Mouse (Mus musculus) lung, postnatal 25 days (tissue): ENCODE data around the gene Foxp1.
A peak's percentile ranks its signal among the peaks of the same experiment; 100 is the strongest.

ENCODE experiments used
- DNase-seq: peaks from one replicate; pipeline ENCODE4 v3.0.0; 2022; ENCODE audit warnings: low spot score

Foxp1 gene

DNA sequence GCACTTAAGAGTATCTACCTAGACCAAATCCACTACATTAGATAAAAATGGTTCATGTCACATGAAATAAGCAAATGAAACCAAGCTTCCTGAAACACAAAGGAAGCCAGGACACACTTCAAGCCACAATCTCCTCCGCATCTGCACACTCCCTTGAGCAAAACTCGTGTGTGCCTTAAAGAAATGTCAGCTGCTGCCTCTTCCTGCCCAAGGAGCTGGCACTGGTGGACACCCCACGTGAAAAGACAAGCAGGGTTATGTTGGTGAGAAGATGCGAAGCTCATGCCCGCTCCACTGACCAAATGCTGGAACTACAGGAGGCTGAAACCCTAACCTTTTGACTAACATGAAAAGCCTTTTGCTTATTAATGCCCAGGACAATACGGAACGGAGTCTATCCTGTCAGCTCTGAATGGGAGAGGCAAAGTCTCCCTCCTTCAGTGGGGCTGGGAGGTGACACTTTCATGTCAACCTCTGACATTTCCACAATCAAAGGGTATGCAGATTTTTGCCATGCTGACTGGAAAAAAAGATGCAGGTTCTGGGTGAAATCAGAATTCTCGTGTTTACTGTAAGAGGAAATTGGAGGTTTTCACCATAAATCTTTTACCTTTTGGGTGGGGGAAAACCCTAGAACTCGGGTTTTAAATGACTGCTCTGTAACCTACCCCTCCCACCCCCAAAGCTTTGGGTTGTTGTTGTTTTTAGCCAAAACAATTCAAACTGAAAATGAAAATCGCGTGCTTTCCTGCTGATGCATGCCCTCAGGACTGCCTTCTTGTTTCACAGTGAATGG lies 261.4 kb downstream of the Foxp1 start:
- peak; percentile 31 for DNase-seq

DNA sequence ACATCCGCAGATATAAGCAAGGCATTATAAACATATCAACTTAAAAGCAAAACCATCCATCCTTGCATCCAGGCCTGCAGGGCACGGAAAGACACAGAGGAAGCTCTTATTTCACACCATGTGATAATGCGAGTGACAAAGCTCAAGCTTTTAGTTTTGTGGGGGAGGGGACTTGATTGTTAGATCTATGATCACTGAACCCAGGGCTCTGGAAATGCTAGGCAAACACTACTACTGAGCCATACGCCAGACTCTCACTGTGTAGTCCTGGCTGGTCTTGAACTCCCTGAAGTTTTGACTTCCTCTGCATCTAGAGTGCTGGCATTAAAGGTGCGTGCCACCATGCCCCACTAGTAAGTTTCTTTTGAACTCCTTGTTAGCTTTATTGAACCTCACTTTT lies 264.2 kb downstream of the Foxp1 start:
- DNase-seq = no peak

DNA sequence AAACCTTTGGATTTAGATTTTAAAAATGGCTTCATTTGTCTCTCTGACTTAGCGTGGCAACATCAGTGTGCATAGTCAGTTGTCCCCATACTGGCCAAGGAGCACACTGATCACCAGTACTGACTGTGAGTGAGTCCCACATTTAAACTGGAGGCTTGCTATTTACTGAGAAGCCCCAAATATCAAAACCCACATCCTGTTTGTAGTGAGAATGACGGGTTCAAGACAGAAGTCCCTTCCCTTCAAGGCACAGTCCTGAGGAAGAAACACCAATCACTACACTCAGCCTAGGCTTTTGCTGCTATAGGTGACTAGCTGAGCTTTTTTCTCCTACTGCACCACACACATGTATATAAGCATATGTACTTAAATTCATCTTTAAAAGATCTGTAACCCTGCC lies 264.8 kb downstream of the Foxp1 start:
- DNase-seq = no peak

DNA sequence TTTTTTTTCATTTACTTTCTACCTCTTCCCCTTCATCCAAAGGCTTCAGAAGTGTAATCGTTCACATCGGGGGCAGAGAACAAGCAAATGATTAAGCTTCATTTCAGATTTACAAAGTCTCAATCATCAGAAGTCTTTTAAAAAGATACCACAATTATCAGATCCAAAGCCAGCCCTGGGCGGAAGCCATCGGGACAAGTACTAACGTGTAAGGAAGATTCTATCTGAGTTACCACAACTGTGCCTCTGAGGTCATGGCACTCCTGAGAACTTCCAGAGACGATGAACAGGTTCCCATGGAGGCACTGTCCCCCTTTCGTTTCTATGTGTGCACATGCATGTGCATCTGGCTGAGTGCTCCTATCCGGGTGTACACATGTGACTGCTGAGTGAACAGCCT lies 269.2 kb downstream of the Foxp1 start:
- no peak for DNase-seq

DNA sequence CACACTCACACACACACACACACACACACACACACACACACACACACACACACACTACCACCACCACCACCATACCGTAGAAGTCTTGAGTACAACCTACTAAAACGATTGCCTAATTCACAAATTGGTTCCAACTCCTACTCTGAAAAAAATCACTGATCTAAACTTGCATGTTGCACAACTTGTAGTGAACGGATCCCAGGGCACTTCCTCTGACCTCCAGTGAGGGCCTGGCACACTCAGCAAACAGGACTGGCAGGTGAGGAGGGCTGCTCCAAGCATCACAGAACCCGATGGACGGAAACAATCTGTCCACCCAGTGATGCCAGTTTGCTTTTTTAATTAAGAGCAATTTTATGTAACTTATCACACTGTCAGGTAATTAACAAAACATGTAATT lies 269.7 kb downstream of the Foxp1 start:
- DNase-seq = peak; percentile 65

DNA sequence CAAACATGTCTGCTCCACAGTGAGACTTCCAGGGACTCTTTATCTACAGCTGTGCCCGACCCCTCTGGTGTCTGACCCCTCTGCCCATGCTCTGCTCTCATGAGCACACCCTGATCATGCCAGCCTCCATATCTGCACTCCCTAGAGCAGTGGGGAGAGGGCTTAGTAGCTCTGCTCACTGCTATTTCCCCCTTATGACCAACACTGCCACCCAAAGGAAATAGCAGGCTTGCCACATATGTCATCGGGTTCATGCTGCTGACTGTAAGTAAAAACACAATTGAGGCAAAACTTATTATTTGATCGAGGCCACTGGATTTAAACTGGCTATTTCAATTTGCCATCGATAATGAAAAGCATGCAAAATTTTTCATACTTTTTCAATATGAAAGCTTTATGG lies 270.6 kb downstream of the Foxp1 start:
- DNase-seq = no peak

DNA sequence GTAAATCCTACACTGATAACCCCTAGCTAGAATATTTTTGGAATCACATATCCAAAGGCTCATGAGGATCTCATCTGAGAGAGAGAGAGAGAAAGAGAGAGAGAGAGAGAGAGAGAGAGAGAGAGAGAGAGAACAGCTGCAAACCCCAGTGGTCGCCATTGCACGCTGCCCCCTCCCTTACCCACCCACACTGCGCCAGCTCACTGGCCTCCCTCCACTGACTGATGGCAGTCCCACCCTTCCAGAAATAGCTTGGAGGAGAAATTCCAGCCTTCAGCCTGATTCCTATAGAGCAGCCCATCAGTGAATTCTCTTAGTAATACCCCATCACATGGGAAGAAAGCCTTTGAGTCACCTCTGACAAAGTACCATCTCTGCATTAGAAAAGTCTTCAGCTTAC lies 271.3 kb downstream of the Foxp1 start:
- no peak for DNase-seq

DNA sequence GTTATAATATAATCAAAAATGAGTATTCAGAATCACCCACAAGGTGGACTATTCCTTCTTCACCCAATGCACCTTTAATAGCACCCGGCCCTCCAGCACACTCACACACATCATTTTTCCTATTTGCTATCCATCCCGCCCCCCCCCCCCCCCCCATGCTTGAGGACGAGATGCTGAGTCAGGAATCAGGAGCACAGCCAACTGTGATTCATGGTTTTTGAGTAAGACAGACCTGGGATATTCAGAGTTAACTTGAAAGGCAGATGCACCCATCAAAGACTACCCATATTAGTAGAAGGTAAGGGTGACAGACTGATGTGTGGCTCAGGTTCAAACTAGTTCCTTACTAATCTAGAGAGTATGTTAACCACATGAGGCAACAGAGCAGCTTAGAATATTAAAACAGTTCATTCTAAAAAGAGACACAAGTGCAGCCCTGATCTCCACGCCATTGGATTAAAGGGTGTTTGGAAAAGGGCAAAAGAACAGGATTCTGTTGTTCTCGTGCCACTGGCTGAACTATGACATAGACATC lies 273.0 kb downstream of the Foxp1 start:
- DNase-seq = no peak

DNA sequence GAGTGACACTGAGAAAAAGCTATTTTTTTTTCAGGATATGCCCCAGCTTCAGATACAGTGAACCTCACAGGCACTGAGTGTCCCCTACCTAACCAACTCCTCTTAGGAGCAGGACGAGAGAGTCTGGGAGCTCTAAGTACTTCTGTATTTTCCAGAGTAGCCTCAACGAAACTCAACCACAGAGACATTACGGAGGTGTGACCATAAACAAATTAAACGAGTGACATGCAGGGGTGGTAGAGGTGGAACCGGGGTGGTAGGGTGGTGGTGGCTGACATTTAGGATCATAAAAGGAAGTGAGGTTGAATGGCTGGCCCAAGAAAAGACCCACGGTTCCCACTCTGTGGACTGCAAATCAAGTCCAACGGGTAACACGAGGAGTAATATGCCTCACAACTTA lies 274.1 kb downstream of the Foxp1 start:
- DNase-seq = no peak

DNA sequence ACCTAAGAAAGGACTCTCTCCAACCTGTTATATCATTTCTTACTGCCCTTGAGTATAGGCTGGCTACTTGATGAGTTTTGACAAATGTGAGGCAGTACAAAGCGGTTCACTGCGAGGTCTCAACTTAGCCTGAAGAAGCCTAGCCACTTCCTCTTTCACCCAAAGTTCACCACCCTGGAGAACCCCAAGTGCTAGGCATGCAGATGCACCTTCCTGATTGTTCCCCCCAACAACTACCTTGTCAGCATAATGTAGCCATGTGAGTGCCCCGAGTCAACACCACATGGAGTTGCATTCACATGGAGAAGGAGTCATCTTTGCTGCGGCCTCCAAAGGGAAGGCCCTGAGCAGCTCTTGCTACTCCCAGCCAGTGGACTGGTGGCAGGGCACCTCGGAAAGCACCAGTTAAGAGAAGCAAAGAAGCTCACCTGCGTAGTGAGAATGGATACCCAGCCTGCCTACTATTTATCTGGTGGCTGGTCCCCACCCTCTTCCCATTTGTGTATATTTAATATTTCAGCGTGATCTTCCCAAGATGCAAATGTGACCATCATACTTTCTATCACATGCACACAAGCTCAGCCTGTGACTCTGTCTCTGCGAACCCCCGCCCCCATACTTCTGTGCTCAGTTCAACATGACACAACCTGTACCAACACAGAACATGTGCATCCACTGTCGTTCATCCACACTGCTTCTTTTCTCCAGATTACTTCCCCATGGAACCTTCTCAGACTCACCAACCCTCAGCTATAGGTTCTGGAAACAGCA lies 280.7 kb downstream of the Foxp1 start:
- DNase-seq = peak; percentile 26

DNA sequence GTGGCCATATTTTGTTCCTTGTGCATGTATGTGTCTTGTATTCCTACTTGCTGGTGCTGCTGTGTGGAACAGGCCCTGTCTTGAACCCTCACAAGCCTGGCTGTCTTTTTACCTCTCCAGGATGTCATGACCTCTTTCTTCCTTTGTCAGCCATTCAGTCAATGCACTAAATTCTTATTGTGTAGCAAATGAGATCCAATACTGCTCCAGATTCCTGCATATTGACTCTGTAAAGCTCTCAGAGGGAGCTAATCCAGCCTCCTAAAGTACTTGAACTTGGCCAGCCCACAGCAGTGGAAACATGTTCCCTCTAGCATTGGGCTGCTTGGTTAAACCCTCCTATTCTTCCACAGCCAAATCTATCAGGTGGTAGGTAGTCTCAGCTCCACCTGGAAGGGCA lies 281.8 kb downstream of the Foxp1 start:
- no peak for DNase-seq

DNA sequence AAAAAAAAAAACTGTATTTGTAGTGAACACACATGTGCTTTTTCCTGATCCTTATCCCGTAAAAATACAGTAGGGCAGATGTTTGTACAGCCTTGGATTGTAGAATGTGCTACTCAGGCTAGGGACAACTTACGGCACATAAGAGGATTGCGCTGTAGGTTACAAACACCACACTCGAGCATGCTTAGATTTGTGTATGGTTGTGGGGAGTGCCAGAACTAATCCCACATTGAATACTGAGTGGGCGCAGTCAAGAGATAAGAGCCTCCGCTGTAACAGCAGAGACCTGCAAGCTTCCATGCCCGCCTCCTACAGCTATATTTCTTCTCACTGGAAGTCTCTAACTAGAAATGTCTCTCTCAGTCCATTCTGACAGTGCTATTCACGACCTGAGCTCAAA lies 286.9 kb downstream of the Foxp1 start:
- no peak for DNase-seq

DNA sequence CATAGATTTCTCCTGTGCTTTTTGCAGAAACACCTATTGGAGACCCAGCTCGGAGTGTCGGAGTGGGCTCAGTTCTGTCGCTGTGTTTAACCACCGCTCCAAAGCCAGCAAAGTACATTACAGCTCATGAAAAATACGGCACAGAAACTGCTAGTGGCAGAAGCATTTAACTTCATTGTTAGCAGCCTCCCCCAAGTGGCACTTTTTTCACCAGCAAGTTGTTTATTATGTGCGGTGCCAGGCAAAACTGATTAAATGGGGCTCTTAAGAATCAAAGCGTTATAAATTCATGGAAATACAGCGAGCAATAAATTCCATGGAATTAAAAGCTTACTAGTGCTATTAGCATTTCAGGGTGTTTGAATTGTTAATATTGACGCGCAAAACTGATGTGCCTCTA lies 289.1 kb downstream of the Foxp1 start:
- no peak for DNase-seq

DNA sequence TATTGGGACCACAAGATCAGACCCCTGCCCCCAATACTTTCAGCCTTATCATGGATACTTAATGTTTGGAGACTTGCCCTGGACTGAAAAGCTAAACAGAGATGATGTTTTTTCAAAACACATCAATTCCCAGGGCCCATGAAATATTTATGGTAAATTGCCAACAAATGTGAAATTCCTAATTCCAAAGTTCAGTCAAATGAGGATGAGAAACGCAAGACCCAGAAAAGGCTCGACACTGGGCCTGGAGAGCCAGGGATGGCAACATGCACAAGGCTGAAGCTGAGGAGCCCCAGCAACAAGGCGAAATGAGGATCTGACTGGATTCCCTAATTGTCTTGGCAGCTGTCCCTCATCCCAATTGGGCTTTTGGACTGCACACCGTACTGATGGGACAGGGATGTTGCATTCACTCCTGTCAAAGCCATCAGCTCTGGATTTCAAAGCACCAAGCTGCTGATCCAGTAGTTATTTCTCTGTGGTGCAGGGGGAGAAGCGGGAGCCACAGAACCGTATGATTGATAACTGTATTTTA lies 294.1 kb downstream of the Foxp1 start:
- no peak for DNase-seq

DNA sequence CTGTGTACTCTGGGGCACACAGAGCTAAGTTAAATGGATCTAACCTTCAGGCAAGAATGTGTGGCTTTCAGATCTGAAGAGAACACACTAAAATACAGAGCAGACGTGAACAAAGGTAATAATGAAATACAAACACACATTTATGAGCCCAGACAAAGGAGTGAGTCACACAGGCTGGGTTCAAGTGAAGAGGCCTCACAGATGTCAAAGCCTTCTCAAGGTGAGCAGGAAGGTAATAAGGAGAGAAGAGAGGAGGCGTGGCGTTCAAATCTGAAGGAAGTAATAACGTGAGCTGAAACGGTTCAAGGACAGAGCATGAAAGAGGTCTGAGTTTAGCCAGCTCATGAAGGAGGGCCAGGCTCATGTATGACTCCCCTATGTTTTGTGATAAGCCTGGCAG lies 301.4 kb downstream of the Foxp1 start:
- DNase-seq = no peak

DNA sequence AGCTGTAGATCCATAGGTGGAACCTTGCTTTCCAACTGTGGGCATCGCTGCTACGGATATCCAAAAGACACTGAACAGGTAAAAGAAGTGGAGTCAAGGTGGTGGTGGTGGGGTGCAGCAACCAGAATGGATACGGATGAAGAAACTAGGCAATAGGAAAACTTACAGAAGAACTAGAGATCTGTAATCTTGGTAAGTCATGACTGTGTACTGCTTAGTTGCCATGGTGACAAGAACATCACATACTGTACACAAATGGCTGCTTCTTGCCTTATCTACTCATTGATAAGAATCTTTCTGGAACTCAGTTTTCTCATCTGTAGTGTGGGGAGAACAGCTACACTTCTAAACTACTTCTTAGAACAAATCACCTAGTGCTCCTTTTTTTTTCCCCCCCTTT lies 302.0 kb downstream of the Foxp1 start:
- DNase-seq = no peak

DNA sequence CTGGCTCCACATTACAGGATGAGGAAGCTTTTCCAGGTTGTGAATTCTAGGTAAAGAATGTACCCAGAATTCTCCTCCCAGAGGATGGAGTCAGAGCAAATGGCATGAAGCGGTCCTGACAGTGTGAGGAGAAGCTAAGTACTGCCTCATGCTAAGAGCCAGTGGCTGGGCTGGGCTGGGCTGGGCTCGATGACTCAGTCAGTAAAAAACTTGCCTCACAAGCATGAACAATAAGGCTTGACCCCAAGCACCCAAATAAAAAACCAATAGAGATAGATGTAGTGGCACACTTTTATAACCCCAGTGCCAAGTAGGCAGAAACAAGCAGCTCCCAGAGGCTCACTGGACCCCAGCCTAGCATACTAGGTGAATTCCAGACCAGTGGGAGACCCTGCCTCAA lies 304.7 kb downstream of the Foxp1 start:
- no peak for DNase-seq

DNA sequence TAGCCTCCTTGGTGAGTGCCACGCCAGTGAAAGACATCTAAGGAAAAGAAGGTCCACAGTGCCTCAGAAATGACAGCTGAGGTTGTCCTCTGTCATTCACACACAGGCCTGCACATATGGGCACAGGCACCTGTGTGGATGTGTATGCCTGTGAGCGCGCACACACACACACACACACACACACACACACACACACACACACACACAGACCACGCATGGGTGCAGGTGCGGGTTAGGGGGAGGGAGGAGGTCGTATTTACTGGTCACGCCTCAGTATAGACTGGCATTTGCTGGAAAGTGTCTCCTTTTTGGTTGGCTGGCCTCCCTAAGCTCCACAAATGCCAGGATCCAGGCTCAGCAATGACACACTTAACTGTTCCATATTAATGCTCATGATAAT lies 305.4 kb downstream of the Foxp1 start:
- DNase-seq = no peak

DNA sequence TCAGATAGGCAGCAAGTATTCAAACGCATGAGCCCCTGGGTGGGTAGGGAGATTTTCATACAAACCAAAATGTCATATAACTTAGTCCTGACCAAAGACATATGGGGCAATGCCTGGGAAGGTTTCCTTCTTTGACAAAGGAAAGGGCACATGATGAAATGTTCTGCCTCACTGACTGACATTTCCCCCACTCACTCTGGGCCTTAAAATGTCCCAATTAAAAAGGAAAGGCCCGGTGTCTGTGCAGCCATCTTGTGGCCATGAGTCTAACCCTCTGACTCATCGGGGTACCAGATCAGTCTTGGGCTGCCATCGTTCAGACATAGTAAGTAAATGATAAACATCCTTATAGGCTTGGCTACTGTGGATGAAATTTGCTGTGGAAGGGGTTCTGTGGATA lies 310.1 kb downstream of the Foxp1 start:
- DNase-seq = no peak

DNA sequence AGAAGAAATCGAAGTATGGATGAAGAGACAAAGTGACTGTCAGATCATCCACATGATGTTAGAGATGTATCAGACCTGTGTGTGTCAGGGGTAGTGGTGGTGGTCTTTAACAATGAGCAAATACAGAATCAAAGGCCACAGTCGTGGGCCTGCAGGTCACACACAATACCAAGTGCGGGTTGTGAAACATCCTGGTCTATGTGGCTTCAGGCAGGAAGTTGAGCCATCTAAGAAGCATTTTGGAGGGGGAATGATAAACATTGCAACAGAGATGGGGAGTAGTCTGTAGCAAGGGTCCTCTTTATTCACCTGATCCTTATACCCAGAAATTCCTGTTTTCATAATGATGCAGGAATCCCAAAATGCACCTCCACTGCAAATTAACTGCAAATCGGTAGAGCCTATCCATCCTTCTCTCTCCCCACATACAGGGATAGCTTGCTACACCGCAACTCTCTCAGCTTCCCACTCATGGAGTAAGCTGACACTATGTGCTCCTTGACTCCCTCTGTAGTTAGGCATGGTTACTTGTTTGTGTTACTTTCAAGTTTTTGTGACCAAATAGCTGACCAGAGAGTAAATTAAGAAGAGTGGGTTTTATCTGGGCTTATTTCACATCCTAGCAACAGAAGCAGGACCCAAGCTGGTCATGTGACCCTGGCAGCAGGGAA lies 310.7 kb downstream of the Foxp1 start:
- DNase-seq = no peak

DNA sequence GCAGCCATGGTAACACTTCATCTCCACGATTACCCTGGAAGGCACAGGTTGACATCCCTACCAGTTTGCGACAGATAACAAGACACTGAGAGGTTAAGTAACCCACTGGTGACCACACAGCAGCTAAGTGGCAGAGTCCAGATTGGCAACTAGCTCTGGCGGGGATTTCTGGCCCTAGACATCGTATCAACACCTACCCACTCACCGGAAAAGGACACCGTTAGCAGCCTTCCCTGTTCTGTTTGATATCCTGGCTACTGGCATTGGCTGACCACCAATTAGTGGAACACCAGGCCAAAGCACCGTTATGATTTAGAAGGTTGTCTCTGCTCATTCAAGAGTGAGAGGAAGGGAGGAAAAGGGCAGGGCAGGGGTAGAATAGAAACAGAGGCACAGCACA lies 312.4 kb downstream of the Foxp1 start:
- DNase-seq = no peak

DNA sequence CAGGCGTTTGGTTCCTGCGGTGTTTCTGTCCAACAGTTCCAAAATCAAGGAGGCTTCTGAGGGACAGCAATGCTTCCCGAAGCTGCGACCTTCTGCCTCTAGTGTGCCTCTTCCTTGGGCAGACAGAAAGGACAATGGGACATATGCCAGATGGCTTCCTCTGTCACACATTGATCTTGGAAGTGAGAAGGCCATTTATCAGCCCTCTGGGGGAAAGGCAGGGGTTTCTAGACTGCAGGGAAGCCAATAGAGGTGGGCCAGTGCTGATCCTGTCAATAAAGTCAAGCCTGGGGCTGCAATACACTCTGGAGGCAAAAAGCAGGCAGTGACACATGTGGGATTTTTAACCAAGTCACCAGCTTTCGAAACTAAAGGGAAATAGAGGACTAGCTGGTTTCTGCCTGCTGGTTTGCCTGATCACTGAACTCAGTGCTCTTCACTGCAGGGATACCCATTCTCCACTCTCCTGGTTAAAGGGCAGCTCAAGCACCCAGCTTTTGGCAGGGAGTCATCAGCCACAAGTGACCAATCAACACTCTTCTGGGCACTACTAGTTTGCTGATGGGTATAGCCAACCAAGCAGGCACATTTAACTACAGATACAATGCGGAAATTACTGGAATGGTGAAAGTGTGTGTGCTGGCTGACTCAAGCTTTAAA lies 315.2 kb downstream of the Foxp1 start:
- DNase-seq = no peak
